Mouse (Mus musculus): ENCODE data around the gene Zfp90. TPM values are rescaled to one million over a fixed set of nuclear protein-coding genes. Genes with fewer than 3 reads are reported as not detected.

Gene Zfp90
- total and polyA plus RNA-seq, 3 experiments: 1.8 to 3.8 (median 2.7) TPM

DNA sequence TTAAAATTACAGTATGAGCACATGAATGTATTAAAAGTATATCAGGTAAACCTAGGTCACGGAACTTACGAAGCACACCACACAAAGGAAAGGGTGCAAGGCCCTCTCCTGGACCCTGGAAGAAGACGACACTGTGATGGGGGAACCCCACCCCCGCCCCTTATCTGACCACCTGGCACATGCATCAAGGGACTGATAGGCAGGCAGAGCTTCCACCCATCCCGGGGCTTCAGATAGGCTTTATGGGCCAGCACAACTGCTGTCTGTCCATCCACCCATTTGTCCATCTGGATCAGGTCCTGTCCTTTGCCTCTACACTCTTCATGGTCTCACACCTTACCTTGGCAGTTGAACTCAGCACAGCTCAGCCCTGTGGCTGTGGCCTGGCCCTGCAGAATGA is 47.0 kb downstream of the Zfp90 start:
- intact Hi-C loops (cut with DNase I): no loop called here
- Histone ChIP-seq H3K4me1 (ENCODE audit: control insufficient read depth, insufficient read depth, low read length) (no peaks in the 10 kb centered on the region), H3K4me3 (no peak overlapping the region), H3K27me3 (ENCODE audit: control insufficient read depth, insufficient read depth, low read length) (no peaks in the 10 kb centered on the region), H3K9ac (ENCODE audit: low read depth, low read length) (no peak overlapping the region), H3K27ac (no peak overlapping the region), H3K79me2 (replicated peaks; ENCODE audit: control insufficient read depth, insufficient read depth, low read length) (no peaks in the 10 kb centered on the region), H3K36me3 (ENCODE audit: control insufficient read depth, insufficient read depth, low read length) (no peaks in the 10 kb centered on the region)
- 60% methylated on average over 5 of the region's 5 CpGs for WGBS
- no peak for DNase-seq
- TF ChIP-seq EP300 (IDR thresholded peaks at IDR 0.05; ENCODE audit: insufficient read depth, low read depth, low read length): no peak
- no peak for TF ChIP-seq POLR2A (IDR thresholded peaks at IDR 0.05; ENCODE audit: insufficient read depth, low read depth, low read length)
- no peak for TF ChIP-seq CTCF (IDR thresholded peaks at IDR 0.05)

- WGBS: 50% methylated on average over 6 of the region's 6 CpGs
These were observed 48.7 kb downstream of the Zfp90 start for GRCm38 (mm10) chr8:106463795-106464194.

DNA sequence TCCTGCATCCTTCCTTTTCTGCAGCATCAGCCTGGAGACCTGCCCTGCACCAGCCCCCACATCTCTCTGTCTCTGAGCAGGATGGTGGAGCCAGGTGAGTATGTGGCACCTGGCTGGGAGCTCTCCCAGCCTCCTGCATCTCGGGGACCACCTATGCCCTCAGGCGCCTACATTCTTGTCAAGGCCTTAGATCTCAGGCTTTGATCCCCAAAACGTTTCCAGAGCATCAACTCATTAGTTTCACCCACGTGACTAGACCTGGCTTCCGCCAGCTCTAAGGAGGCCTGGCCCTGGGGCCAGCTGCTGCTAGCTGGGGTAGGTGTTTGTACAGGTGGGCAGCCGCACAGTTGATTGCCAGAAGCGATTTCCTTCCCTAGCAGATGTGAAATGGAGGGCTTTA is 54.4 kb downstream of the Zfp90 start:
- 64% methylated on average over 7 of the region's 7 CpGs for WGBS
- Histone ChIP-seq H3K9ac (ENCODE audit: low read depth, low read length) (no peak overlapping the region), H3K4me3 (no peak overlapping the region), H3K27me3 (ENCODE audit: control insufficient read depth, insufficient read depth, low read length) (no peaks in the 10 kb centered on the region), H3K27ac (no peak overlapping the region), H3K79me2 (replicated peaks; ENCODE audit: control insufficient read depth, insufficient read depth, low read length) (no peaks in the 10 kb centered on the region), H3K4me1 (ENCODE audit: control insufficient read depth, insufficient read depth, low read length) (no peaks in the 10 kb centered on the region), H3K36me3 (ENCODE audit: control insufficient read depth, insufficient read depth, low read length) (no peaks in the 10 kb centered on the region)
- intact Hi-C loops (cut with DNase I): no loop called here
- TF ChIP-seq POLR2A (IDR thresholded peaks at IDR 0.05; ENCODE audit: insufficient read depth, low read depth, low read length) (no peak), CTCF (IDR thresholded peaks at IDR 0.05) (no peak), EP300 (IDR thresholded peaks at IDR 0.05; ENCODE audit: insufficient read depth, low read depth, low read length) (no peak)
- DNase-seq: no peak

More at GRCm38 (mm10) chr8:106463795-106464194, 48.7 kb downstream of the Zfp90 start:
- no peaks in the 10 kb centered on the region for H3K27me3 ChIP-seq (ENCODE audit: control insufficient read depth, insufficient read depth, low read length)
- H3K9ac ChIP-seq (ENCODE audit: low read depth, low read length): no peak overlapping the region
- no peaks in the 10 kb centered on the region for H3K4me1 ChIP-seq (ENCODE audit: control insufficient read depth, insufficient read depth, low read length)
- H3K79me2 ChIP-seq (replicated peaks; ENCODE audit: control insufficient read depth, insufficient read depth, low read length): no peaks in the 10 kb centered on the region
- intact Hi-C loops (cut with DNase I): no loop called here
- H3K4me3 ChIP-seq: no peak overlapping the region
- no peaks in the 10 kb centered on the region for H3K36me3 ChIP-seq (ENCODE audit: control insufficient read depth, insufficient read depth, low read length)
- no peak overlapping the region for H3K27ac ChIP-seq
- TF ChIP-seq CTCF (IDR thresholded peaks at IDR 0.05) (no peak), EP300 (IDR thresholded peaks at IDR 0.05; ENCODE audit: insufficient read depth, low read depth, low read length) (no peak), POLR2A (IDR thresholded peaks at IDR 0.05; ENCODE audit: insufficient read depth, low read depth, low read length) (no peak)
- DNase-seq: no peak

- no peak for TF ChIP-seq POLR2A (IDR thresholded peaks at IDR 0.05; ENCODE audit: insufficient read depth, low read depth, low read length)
- TF ChIP-seq CTCF (IDR thresholded peaks at IDR 0.05): no peak
- no peak for TF ChIP-seq EP300 (IDR thresholded peaks at IDR 0.05; ENCODE audit: insufficient read depth, low read depth, low read length)
- WGBS: 88% methylated on average over 5 of the region's 5 CpGs
- Histone ChIP-seq H3K4me1 (ENCODE audit: control insufficient read depth, insufficient read depth, low read length) (no peaks in the 10 kb centered on the region), H3K36me3 (ENCODE audit: control insufficient read depth, insufficient read depth, low read length) (no peaks in the 10 kb centered on the region), H3K9ac (ENCODE audit: low read depth, low read length) (no peak overlapping the region), H3K79me2 (replicated peaks; ENCODE audit: control insufficient read depth, insufficient read depth, low read length) (no peaks in the 10 kb centered on the region), H3K27me3 (ENCODE audit: control insufficient read depth, insufficient read depth, low read length) (no peaks in the 10 kb centered on the region), H3K27ac (no peak overlapping the region), H3K4me3 (no peak overlapping the region)
- intact Hi-C loops (cut with DNase I): no loop called here
- DNase-seq: no peak
These were observed 58.9 kb downstream of the Zfp90 start for GRCm38 (mm10) chr8:106474001-106474400.

Other genes starting within 250 kb of the Zfp90 start
- 10 to 100 TPM; 10.2 to 10.8 TPM for gene Slc7a6, start 246.5 kb upstream of the Zfp90 start, total RNA-seq (2021)
- 14.7 and 17.4 TPM in 2 replicates for gene Slc7a6, start 246.5 kb upstream of the Zfp90 start, polyA plus RNA-seq (2012; rRNA removed)
- 10 to 100 TPM in 1 of 2 experiments, 1 to 10 TPM in 1; 9.6 to 10.7 TPM for gene Slc7a6os, start 204.4 kb upstream of the Zfp90 start, total RNA-seq (2021)
- gene Slc7a6os, start 204.4 kb upstream of the Zfp90 start, polyA plus RNA-seq (2012; rRNA removed): 7.1 and 8.8 TPM in 2 replicates
- gene Prmt7, start 204.4 kb upstream of the Zfp90 start, total RNA-seq (2021): 10 to 100 TPM; 22.9 to 26.3 TPM
- 21.7 and 32.5 TPM in 2 replicates for gene Prmt7, start 204.4 kb upstream of the Zfp90 start, polyA plus RNA-seq (2012; rRNA removed)
- gene Smpd3, start 77.3 kb upstream of the Zfp90 start, total RNA-seq (2021): 1 to 10 TPM; 3.1 TPM
- gene Smpd3, start 77.3 kb upstream of the Zfp90 start, polyA plus RNA-seq (2012; rRNA removed): 2.1 and 2.4 TPM in 2 replicates
- not detected for gene 6030452D12Rik, start 85.2 kb downstream of the Zfp90 start, total RNA-seq (2021)
- not detected in 2 replicates for gene 6030452D12Rik, start 85.2 kb downstream of the Zfp90 start, polyA plus RNA-seq (2012; rRNA removed)
- gene Cdh3, start 95.6 kb downstream of the Zfp90 start, total RNA-seq (2021): 1 to 10 TPM in 1 of 2 experiments, under 1 TPM in 1; 0.91 to 1.1 TPM
- gene Cdh3, start 95.6 kb downstream of the Zfp90 start, polyA plus RNA-seq (2012; rRNA removed): 1.2 and 1.4 TPM in 2 replicates
- gene Gm10073, start 158.1 kb downstream of the Zfp90 start, total RNA-seq (2021): 100 to 1,000 TPM; 109 to 123 TPM
- 31.2 and 34.2 TPM in 2 replicates for gene Gm10073, start 158.1 kb downstream of the Zfp90 start, polyA plus RNA-seq (2012; rRNA removed)
- gene Cdh1, start 188.0 kb downstream of the Zfp90 start, total RNA-seq (2021): not detected
- 0.09 and 2.4 TPM in 2 replicates for gene Cdh1, start 188.0 kb downstream of the Zfp90 start, polyA plus RNA-seq (2012; rRNA removed)

Measured in heart, adult 2 months (tissue).